Mouse (Mus musculus) T-helper 1 cell (primary cell): Measurements from ENCODE around the gene Srrd.
"Not testable (repeated sequence)": the region's sequence is repeated elsewhere in the genome, so short reads cannot be mapped to it uniquely, and the experiment has no call there.

Experiments
- in situ Hi-C: fragments of 300-600 bp; cut with MboI, MseI; formaldehyde crosslinking; loops from one replicate; pipeline ENCODE4 v1.15.1; 2025; ENCODE audit warnings: high pct_unique_total_duplicates

Srrd gene

GRCm38 (mm10) chr5:112320936-112321335 lies 21.9 kb downstream of the Srrd start:
- in situ Hi-C loops: loop anchor here (10.0 kb wide), 1 partner anchor 1056 kb away; no protein-coding TSS in a partner anchor

- in situ Hi-C loops: loop anchor here (10.0 kb wide), 1 partner anchor 1056 kb away; no protein-coding TSS in a partner anchor
Observed at GRCm38 (mm10) chr5:112320379-112320778, 22.5 kb downstream of the Srrd start.

GRCm38 (mm10) chr5:112319343-112319742 lies 23.5 kb downstream of the Srrd start:
- in situ Hi-C loops: not testable (repeated sequence)

- in situ Hi-C loops: no loop called here
Observed at GRCm38 (mm10) chr5:112317328-112317727, 25.5 kb downstream of the Srrd start.

- in situ Hi-C loops: no loop called here
Observed at GRCm38 (mm10) chr5:112316468-112316867, 26.4 kb downstream of the Srrd start.

- in situ Hi-C loops: no loop called here
Observed at GRCm38 (mm10) chr5:112313222-112313885, 29.5 kb downstream of the Srrd start.

- in situ Hi-C loops: no loop called here
Observed at GRCm38 (mm10) chr5:112305842-112306241, 37.0 kb downstream of the Srrd start.

- in situ Hi-C loops: no loop called here
Observed at GRCm38 (mm10) chr5:112302310-112302709, 40.5 kb downstream of the Srrd start.

- in situ Hi-C loops: no loop called here
Observed at GRCm38 (mm10) chr5:112301694-112302093, 41.1 kb downstream of the Srrd start.

GRCm38 (mm10) chr5:112300721-112301308 lies 42.0 kb downstream of the Srrd start:
- in situ Hi-C loops: no loop called here

- in situ Hi-C loops: no loop called here
Observed at GRCm38 (mm10) chr5:112300112-112300511, 42.7 kb downstream of the Srrd start.

GRCm38 (mm10) chr5:112299399-112299798 lies 43.4 kb downstream of the Srrd start:
- in situ Hi-C loops: no loop called here

- in situ Hi-C loops: no loop called here
Observed at GRCm38 (mm10) chr5:112298226-112298988, 44.4 kb downstream of the Srrd start.

GRCm38 (mm10) chr5:112297257-112297656 lies 45.6 kb downstream of the Srrd start:
- in situ Hi-C loops: no loop called here

- in situ Hi-C loops: no loop called here
Observed at GRCm38 (mm10) chr5:112296404-112297181, 46.2 kb downstream of the Srrd start.

- in situ Hi-C loops: no loop called here
Observed at GRCm38 (mm10) chr5:112295564-112295963, 47.3 kb downstream of the Srrd start.

GRCm38 (mm10) chr5:112295162-112295561 lies 47.7 kb downstream of the Srrd start:
- in situ Hi-C loops: no loop called here

GRCm38 (mm10) chr5:112294696-112295095 lies 48.1 kb downstream of the Srrd start:
- in situ Hi-C loops: no loop called here

- in situ Hi-C loops: no loop called here
Observed at GRCm38 (mm10) chr5:112293800-112294199, 49.0 kb downstream of the Srrd start.

GRCm38 (mm10) chr5:112292343-112292980 lies 50.4 kb downstream of the Srrd start:
- in situ Hi-C loops: no loop called here

GRCm38 (mm10) chr5:112291866-112292265 lies 51.0 kb downstream of the Srrd start:
- in situ Hi-C loops: no loop called here
